Comparison of ENCODE assay signal across 8 mouse cellular contexts in the genomic region with DNA sequence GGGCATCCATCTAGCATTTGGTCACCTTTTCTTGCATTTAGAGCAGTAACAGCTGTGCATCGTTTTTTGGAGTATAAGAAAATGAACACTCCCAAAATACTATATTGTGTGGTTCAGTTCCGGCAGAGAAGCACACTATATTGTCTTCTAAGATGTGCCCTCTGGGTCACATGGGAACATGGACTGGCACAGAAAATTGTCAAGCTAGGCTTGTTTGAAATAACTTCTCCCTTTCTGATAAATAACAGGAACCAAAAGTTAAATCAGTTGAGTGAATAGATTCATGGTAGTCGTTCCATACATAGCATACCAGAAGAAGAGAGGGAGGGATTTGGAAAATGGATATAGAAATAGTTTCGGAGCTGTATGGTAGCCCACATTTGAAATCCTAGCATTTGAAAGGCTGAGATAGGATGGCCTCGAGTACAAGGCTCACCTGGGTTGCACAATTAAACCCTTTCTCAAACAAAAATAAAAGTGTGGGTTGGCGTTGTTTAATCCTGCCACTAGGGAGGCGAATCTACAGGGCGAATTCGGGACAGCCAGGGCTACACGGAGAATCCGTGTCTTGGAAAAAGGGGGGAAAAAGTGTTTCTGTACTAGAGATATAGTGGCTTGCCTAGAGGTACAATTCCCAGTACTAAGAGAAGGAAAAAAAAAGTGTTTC. TPM values are rescaled to one million over a fixed set of nuclear protein-coding genes. Genes with fewer than 3 reads are reported as not detected.
DNase-seq lines count a peak whose midpoint lies in the region; ATAC-seq and TF ChIP-seq lines count a peak whose summit lies in the region.

No protein-coding gene starts in this region.

- 12% methylated on average over 11 of the region's 11 CpGs for WGBS in forebrain, embryonic 14.5 days
- 17% methylated on average over 11 of the region's 11 CpGs for WGBS in liver, embryonic 16.5 days (ENCODE audit: insufficient replicate concordance)

- H3ac ChIP-seq in C2C12 (ENCODE audit: control insufficient read depth, insufficient read length, low read depth), result no peak overlapping the region

- peak; percentile 39 for ATAC-seq in frontal cortex, adult (ENCODE audit: low TSS enrichment)
- ATAC-seq in forebrain, embryonic 14.5 days, result peak; percentile 30
- ATAC-seq in liver, embryonic 16.5 days (ENCODE audit: low read depth), result no peak

- H3K36me3 ChIP-seq in C2C12 (ENCODE audit: control insufficient read depth, insufficient read depth), result peaks cover 16% of the 10 kb centered on the region
- 0 out of 2 replicates have a peak, but pooled peaks cover 5% of the 10 kb centered on the region for H3K36me3 ChIP-seq in forebrain, embryonic 14.5 days (ENCODE audit: control insufficient read depth, insufficient read depth, low read length)
- peaks cover 12% of the 10 kb centered on the region; the same call in 1 of the 2 replicates for H3K36me3 ChIP-seq in liver, embryonic 16.5 days (ENCODE audit: control insufficient read depth, insufficient read depth)

- peaks cover 38% of the 10 kb centered on the region for H3K79me3 ChIP-seq in C2C12 (ENCODE audit: low read depth)

- H3K4me3 ChIP-seq in C2C12 (ENCODE audit: insufficient read depth, poor library complexity, severe bottlenecking), result peak overlapping the region; percentile 21
- H3K4me3 ChIP-seq in forebrain, embryonic 14.5 days (ENCODE audit: low read depth, low read length), result peak overlapping the region; percentile 82
- H3K4me3 ChIP-seq in liver, embryonic 16.5 days (ENCODE audit: low read depth, low read length), result peak overlapping the region; percentile 88

- no peak for TF ChIP-seq CTCF in C2C12 (IDR thresholded peaks at IDR 0.05; ENCODE audit: control insufficient read depth, insufficient read depth, insufficient read length)

- DNase-seq in frontal cortex, postnatal 25 days (ENCODE audit: low spot score in 2 of 2), result no peak
- no peak for DNase-seq in forebrain, embryonic 14.5 days (ENCODE audit: low spot score)
- DNase-seq in right cerebral cortex, postnatal 10 days (ENCODE audit: low spot score in 2 of 2), result no peak
- no peak for DNase-seq in cerebellum, adult 11-12 months
- DNase-seq in spleen, adult 12 weeks (ENCODE audit: low spot score), result no peak

- H3K4me2 ChIP-seq in forebrain, embryonic 14.5 days (ENCODE audit: low read length), result peak overlapping the region; percentile 74
- H3K4me2 ChIP-seq in liver, embryonic 16.5 days (ENCODE audit: low read depth, low read length), result peak overlapping the region; percentile 77

- peak overlapping the region; percentile 52 for H3K9ac ChIP-seq in forebrain, embryonic 14.5 days (ENCODE audit: low read length)
- peak overlapping the region; percentile 56 for H3K9ac ChIP-seq in liver, embryonic 16.5 days (ENCODE audit: low read depth, low read length)

- no peaks in the 10 kb centered on the region for H3K27me3 ChIP-seq in C2C12 (ENCODE audit: control insufficient read depth, insufficient read depth, insufficient read length)
- H3K27me3 ChIP-seq in forebrain, embryonic 14.5 days (replicated peaks; ENCODE audit: control insufficient read depth, insufficient read depth, low read length), result no peaks in the 10 kb centered on the region
- H3K27me3 ChIP-seq in liver, embryonic 16.5 days (ENCODE audit: control insufficient read depth, insufficient read depth, low read depth, low read length), result no peaks in the 10 kb centered on the region

- peaks cover 42% of the 10 kb centered on the region for H3K79me2 ChIP-seq in C2C12 (ENCODE audit: control insufficient read depth, insufficient read depth)

- H3K27ac ChIP-seq in forebrain, embryonic 14.5 days (ENCODE audit: low read depth, low read length), result peak overlapping the region; percentile 61
- H3K27ac ChIP-seq in liver, embryonic 16.5 days (ENCODE audit: low read length), result peak overlapping the region; percentile 99

- no peaks in the 10 kb centered on the region for H3K9me3 ChIP-seq in forebrain, embryonic 14.5 days (replicated peaks; ENCODE audit: control insufficient read depth, low read length)
- no peaks in the 10 kb centered on the region for H3K9me3 ChIP-seq in liver, embryonic 16.5 days (replicated peaks; ENCODE audit: control insufficient read depth, low read length)

- H3K4me1 ChIP-seq in forebrain, embryonic 14.5 days (ENCODE audit: control insufficient read depth, insufficient read depth, low read length), result peaks cover 15% of the 10 kb centered on the region
- peaks cover 41% of the 10 kb centered on the region for H3K4me1 ChIP-seq in liver, embryonic 16.5 days (ENCODE audit: control insufficient read depth, low read depth, low read length)

TF ChIP-seq in C2C12, 6 proteins besides CTCF, POLR2A, EP300 and RAD21:
- TF ChIP-seq USF1 (IDR thresholded peaks at IDR 0.05; ENCODE audit: low read depth) (no peak), CEBPB (IDR thresholded peaks at IDR 0.05; ENCODE audit: low read depth) (peak; percentile 69)

RNA-seq across cellular contexts. Expression of gene Adipor1, which starts 0.5 kb away (rescaled TPM):
- 65.7 TPM for polyA plus RNA-seq in C2C12 (2012; fragmentation: generic; extraction: Trizol)
- 61.4 and 68.5 TPM in 2 replicates for polyA plus RNA-seq in forebrain, embryonic 14.5 days (2014; fragmentation: Nextera tagmentation; extraction: Ambion mirVana)
- polyA plus RNA-seq in liver, embryonic 16.5 days (2015; fragmentation: Nextera tagmentation; extraction: Ambion mirVana), result 163 and 174 TPM in 2 replicates

RNA-seq across cellular contexts. Expression of gene Cyb5r1, which starts 9.3 kb away (rescaled TPM):
- 68.4 TPM for polyA plus RNA-seq in C2C12 (2012; fragmentation: generic; extraction: Trizol)
- 9.8 and 12.3 TPM in 2 replicates for polyA plus RNA-seq in forebrain, embryonic 14.5 days (2014; fragmentation: Nextera tagmentation; extraction: Ambion mirVana)
- 18.3 and 19.2 TPM in 2 replicates for polyA plus RNA-seq in liver, embryonic 16.5 days (2015; fragmentation: Nextera tagmentation; extraction: Ambion mirVana)

RNA-seq across cellular contexts. Expression of gene 4933406M09Rik, which starts 28.9 kb away (rescaled TPM):
- polyA plus RNA-seq in C2C12 (2012; fragmentation: generic; extraction: Trizol), result not detected
- polyA plus RNA-seq in forebrain, embryonic 14.5 days (2014; fragmentation: Nextera tagmentation; extraction: Ambion mirVana), result not detected in 2 replicates
- not detected in 2 replicates for polyA plus RNA-seq in liver, embryonic 16.5 days (2015; fragmentation: Nextera tagmentation; extraction: Ambion mirVana)

RNA-seq across cellular contexts. Expression of gene Klhl12, which starts 40.7 kb away (rescaled TPM):
- 6.5 TPM for polyA plus RNA-seq in C2C12 (2012; fragmentation: generic; extraction: Trizol)
- 24.8 and 27.3 TPM in 2 replicates for polyA plus RNA-seq in forebrain, embryonic 14.5 days (2014; fragmentation: Nextera tagmentation; extraction: Ambion mirVana)
- 33.5 and 34.9 TPM in 2 replicates for polyA plus RNA-seq in liver, embryonic 16.5 days (2015; fragmentation: Nextera tagmentation; extraction: Ambion mirVana)

RNA-seq across cellular contexts. Expression of gene Tmem183a, which starts 52.9 kb away (rescaled TPM):
- polyA plus RNA-seq in C2C12 (2012; fragmentation: generic; extraction: Trizol), result 85.2 TPM
- polyA plus RNA-seq in forebrain, embryonic 14.5 days (2014; fragmentation: Nextera tagmentation; extraction: Ambion mirVana), result 150 and 151 TPM in 2 replicates
- 48.7 and 51.6 TPM in 2 replicates for polyA plus RNA-seq in liver, embryonic 16.5 days (2015; fragmentation: Nextera tagmentation; extraction: Ambion mirVana)

Comparison
In these comparisons a context has a peak if more than half of its experiments do, and no peak if none do; other contexts are left out.
1. H3K4me3 ChIP-seq: peak in every context shown above with its lines; median percentile 88 in liver, embryonic 16.5 days; 82 in forebrain, embryonic 14.5 days; 21 in C2C12.